Mouse (Mus musculus) stomach, postnatal 0 days (tissue): ENCODE data around the gene Lingo2.

Experiments used
- CTCF ChIP-seq: IDR thresholded peaks from 2 replicates; pipeline ENCODE4 v1.5.1; 2016; ENCODE audit warnings: antibody characterized with exemption, low read depth, mild to moderate bottlenecking, moderate library complexity
- EP300 ChIP-seq: optimal IDR thresholded peaks from 2 replicates; pipeline ENCODE3; 2016; ENCODE audit warnings: antibody characterized with exemption

- TF ChIP-seq CTCF, result no peak
- no peak for TF ChIP-seq EP300
These were observed 1226.8 kb downstream of the Lingo2 start for GRCm38 (mm10) chr4:35724774-35725173.
